8 mouse cellular contexts compared by ENCODE assay signal in genomic region chr7:131899356-131899755, GRCm38 (mm10).
A peak's percentile ranks its signal among the peaks of the same experiment; 100 is the strongest.
DNase-seq lines count a peak whose midpoint lies in the region; ATAC-seq lines count a peak whose summit lies in the region.

No protein-coding gene starts in this region.

- no peak for ATAC-seq in CD4-positive, CD25-positive, alpha-beta regulatory T cell, adult 4 months

- peak; percentile 14 for DNase-seq in CD4-positive, CD25-positive, alpha-beta regulatory T cell, adult 2 months (ENCODE audit: low read depth, low spot score)
- DNase-seq in ES-CJ7 (ENCODE audit: low read depth, low spot score), result peak; percentile 55
- DNase-seq in cerebellum, adult 9-11 months, result peak; percentile 54
- DNase-seq in gastrocnemius, adult 18-20 months (ENCODE audit: low spot score), result peak; percentile 79
- DNase-seq in layer of hippocampus, adult 11-12 months (ENCODE audit: low spot score), result peak; percentile 83
- peak; percentile 86 for DNase-seq in lung, postnatal 10 days
- peak; percentile 80 for DNase-seq in right cerebral cortex, postnatal 4 days

Comparison
In these comparisons a context has a peak if more than half of its experiments do, and no peak if none do; other contexts are left out.
1. DNase-seq: peak in every context shown above with its lines; median percentile 86 in lung, postnatal 10 days; 83 in layer of hippocampus, adult 11-12 months; 80 in right cerebral cortex, postnatal 4 days; 79 in gastrocnemius, adult 18-20 months; 55 in ES-CJ7; 54 in cerebellum, adult 9-11 months; 14 in CD4-positive, CD25-positive, alpha-beta regulatory T cell, adult 2 months.